Mouse (Mus musculus) erythroblast, embryonic 14.5 days (primary cell): ENCODE data around the gene Nphs1.

Experiments used
- GATA1 ChIP-seq: IDR thresholded peaks from 2 replicates; pipeline ENCODE4 v1.6.1; 2012; ENCODE audit warnings: low read length, inconsistent platforms, mixed read lengths
- TAL1 ChIP-seq: IDR thresholded peaks from 3 replicates; pipeline ENCODE4 v1.6.1; 2012; ENCODE audit warnings: low read length, inconsistent platforms, mixed read lengths

GRCm38 (mm10) chr7:30423071-30423641, 35.0 kb upstream of the Nphs1 start:
- TF ChIP-seq GATA1: no peak
- no peak for TF ChIP-seq TAL1
